Mouse (Mus musculus) liver, embryonic 16.5 days (tissue): ENCODE results near the gene Dnajc11. TPM values are rescaled to one million over a fixed set of nuclear protein-coding genes. Genes with fewer than 3 reads are reported as not detected.

Experiments
- ATAC-seq: fragments of 200-750 bp; cut with Nextera tagmentation; 2 replicates; pipeline ENCODE4 v1.8.0; 2017; ENCODE audit warnings: low read depth, mild to moderate bottlenecking, moderate number of reproducible peaks, moderate library complexity
- H3K27ac ChIP-seq: fragments of 300-500 bp; sonication (generic); 2 replicates; pipeline ENCODE4 v1.5.1; 2014; ENCODE audit warnings: mild to moderate bottlenecking, low read length
- H3K27me3 ChIP-seq: fragments of 300-500 bp; sonication (generic); 2 replicates; pipeline ENCODE4 v1.6.1; 2014; ENCODE audit warnings: low read depth, low read length, mixed read lengths; ENCODE audit not compliant: control insufficient read depth, insufficient read depth
- H3K36me3 ChIP-seq: fragments of 300-500 bp; sonication (generic); 2 replicates; pipeline ENCODE4 v1.6.1; 2014; ENCODE audit warnings: mild to moderate bottlenecking; ENCODE audit not compliant: control insufficient read depth, insufficient read depth
- H3K4me1 ChIP-seq: fragments of 300-500 bp; sonication (generic); 2 replicates; pipeline ENCODE4 v1.6.1; 2014; ENCODE audit warnings: low read depth, low read length, mixed read lengths; ENCODE audit not compliant: control insufficient read depth
- H3K4me2 ChIP-seq: fragments of 300-500 bp; sonication (generic); 2 replicates; pipeline ENCODE4 v1.6.1; 2014; ENCODE audit warnings: low read depth, low read length, mixed read lengths
- H3K4me3 ChIP-seq: fragments of 300-500 bp; sonication (generic); 2 replicates; pipeline ENCODE4 v1.5.1; 2014; ENCODE audit warnings: low read depth, mild to moderate bottlenecking, low read length
- H3K9ac ChIP-seq: fragments of 300-500 bp; sonication (generic); 2 replicates; pipeline ENCODE4 v1.6.1; 2014; ENCODE audit warnings: low read depth, low read length
- H3K9me3 ChIP-seq: fragments of 300-500 bp; sonication (generic); replicated peaks from 2 replicates; pipeline ENCODE4 v1.6.1; 2016; ENCODE audit warnings: low read length; ENCODE audit not compliant: control insufficient read depth
- WGBS: fragments of 180-500 bp; shearing (Covaris S2); extraction: QIAGEN DNeasy Blood & Tissue Kit; methylation state at CpG from one replicate; pipeline ENCODE4 v1.1.7; 2014; ENCODE audit not compliant: insufficient replicate concordance; 5-methylcytosine and 5-hydroxymethylcytosine counted together
- polyA plus RNA-seq: library from polyadenylated mRNA; unstranded; fragments of >200 nt; fragmentation: Nextera tagmentation; extraction: Ambion mirVana; gene quantifications from 2 replicates; pipeline ENCODE4 v1.2.1, GENCODE M21; 2015

Dnajc11 gene
- polyA plus RNA-seq, 1 experiment from 2014 or later, result 44.0 TPM

DNA sequence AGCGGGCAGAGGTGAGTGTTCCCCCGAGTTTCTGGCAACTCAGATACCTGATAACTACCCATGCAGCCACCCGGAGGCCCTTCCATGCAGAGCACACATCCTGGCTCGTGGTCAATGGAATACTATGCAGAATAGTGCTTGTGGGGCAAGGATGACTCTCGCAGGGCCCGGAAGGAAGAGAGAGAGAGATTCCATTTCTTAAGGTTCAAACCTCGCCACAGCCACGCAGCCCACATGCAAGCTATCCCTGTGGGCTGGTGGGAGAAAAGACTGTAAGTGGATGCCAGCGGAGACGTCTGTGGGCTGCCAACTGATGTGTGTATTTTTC, 54.5 kb downstream of the Dnajc11 start:
- Histone ChIP-seq H3K4me1 (peaks cover 18% of the 10 kb centered on the region), H3K27me3 (peaks cover 12% of the 10 kb centered on the region), H3K36me3 (peaks cover 15% of the 10 kb centered on the region), H3K4me2 (peak overlapping the region; percentile 93), H3K9ac (peak overlapping the region; percentile 79), H3K27ac (no peak overlapping the region), H3K9me3 (no peaks in the 10 kb centered on the region), H3K4me3 (peak overlapping the region; percentile 78)
- ATAC-seq, result no peak
- 20% methylated on average over 10 of the region's 10 CpGs for WGBS

DNA sequence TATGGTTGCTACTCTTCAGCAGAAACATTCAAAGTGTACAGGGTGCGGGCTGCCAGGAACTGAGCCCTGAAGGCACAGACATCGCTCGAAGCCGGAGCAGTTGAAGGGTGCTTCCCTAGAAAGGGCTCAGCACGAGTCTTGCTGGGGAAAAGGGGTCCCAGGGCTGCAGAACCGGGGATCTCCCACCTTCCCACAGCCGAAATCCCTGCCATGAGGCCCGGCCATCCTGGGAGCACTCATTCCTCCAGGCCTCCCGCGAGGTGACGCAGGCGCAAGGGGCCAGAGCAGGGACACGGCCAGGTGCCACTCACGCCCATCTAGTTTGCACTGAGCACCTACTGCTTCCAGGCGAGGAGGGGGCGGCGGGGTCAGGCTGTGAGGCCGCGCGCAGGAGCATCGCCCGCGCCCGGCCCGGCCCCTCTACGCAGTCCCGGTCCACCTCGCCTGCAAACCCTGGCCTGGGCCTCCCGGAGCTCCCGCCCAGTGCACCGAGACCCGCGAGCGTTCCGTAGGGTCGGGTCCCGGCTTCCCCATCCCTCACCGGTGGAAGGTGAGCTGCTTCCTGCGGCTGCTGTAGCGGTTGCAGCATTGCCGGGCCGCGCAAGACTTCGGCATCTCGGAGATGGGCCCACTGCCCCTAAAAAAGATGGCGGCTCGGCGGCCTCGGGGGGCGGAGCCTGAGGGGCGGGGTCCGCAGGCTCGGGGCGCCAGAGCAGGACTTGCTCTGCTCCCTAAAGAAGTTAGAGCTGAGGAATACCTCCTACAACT, 55.0 kb downstream of the Dnajc11 start, which contains the start of gene Thap3:
Thap3 (minus strand) TSS at position 656 of the 768 bp plus-strand sequence.
- Histone ChIP-seq H3K4me1 (peaks cover 18% of the 10 kb centered on the region), H3K36me3 (peaks cover 15% of the 10 kb centered on the region), H3K27ac (peak within 1 kb of the TSS; percentile 51; the same call in 1 of the 2 replicates), H3K9me3 (no peaks in the 10 kb centered on the region), H3K4me3 (peak within 1 kb of the TSS; percentile 78), H3K4me2 (peak within 1 kb of the TSS; percentile 93), H3K27me3 (peaks cover 17% of the 10 kb centered on the region), H3K9ac (peak within 1 kb of the TSS; percentile 79)
- peak; percentile 67 for ATAC-seq
- whole genome bisulfite sequencing, result under 1% methylated on average over 54 of the region's 54 CpGs

DNA sequence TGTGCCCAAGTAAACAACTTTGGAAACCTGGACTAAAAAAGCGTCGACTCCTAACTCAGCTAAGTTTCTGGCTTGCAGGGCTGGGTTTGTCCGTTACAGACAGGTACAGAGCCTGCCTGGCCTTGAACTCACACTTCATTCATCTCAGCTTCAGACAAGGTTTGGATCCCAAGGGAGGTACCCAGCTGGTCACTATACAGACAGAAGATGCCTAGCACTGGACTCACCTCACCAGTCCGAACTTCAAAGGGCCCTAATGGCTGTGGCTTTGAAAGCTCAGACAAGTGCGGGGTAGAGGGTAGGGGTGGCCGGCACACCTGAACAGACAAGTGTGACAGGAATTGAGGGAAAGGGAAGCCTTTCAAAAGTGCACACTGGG, 55.6 kb downstream of the Dnajc11 start:
- no peak for ATAC-seq
- WGBS, result 45% methylated on average over 6 of the region's 6 CpGs
- peaks cover 15% of the 10 kb centered on the region for H3K36me3 ChIP-seq
- H3K27ac ChIP-seq, result peak overlapping the region; percentile 51; the same call in 1 of the 2 replicates
- peaks cover 22% of the 10 kb centered on the region for H3K27me3 ChIP-seq
- peak overlapping the region; percentile 78 for H3K4me3 ChIP-seq
- H3K9ac ChIP-seq, result peak overlapping the region; percentile 79
- H3K4me2 ChIP-seq, result peak overlapping the region; percentile 93
- no peaks in the 10 kb centered on the region for H3K9me3 ChIP-seq
- peaks cover 22% of the 10 kb centered on the region for H3K4me1 ChIP-seq

DNA sequence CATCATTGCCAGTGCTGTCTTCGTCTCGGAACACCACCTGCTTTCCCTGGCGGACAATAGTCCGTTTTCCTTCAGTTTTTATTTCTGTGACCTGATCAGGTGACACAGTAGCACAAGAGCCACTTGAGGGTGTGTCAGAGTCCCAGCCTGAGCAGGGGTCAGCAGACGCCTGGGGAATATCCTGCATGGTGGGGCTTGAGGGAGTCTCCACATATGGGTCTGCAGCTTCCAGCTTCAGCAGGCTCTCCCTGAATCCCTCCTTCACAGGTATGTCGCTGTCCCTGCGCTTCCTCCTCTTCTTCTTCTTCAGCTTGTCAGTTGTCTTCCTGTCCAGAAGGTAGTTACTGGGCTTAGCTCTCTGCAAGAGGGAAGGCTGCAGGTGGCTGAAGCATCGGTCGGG, 58.6 kb downstream of the Dnajc11 start:
- Histone ChIP-seq H3K4me1 (peaks cover 34% of the 10 kb centered on the region), H3K27me3 (peaks cover 33% of the 10 kb centered on the region), H3K27ac (no peak overlapping the region), H3K9ac (no peak overlapping the region), H3K4me3 (no peak overlapping the region), H3K4me2 (no peak overlapping the region), H3K9me3 (no peaks in the 10 kb centered on the region), H3K36me3 (peaks cover 15% of the 10 kb centered on the region)
- ATAC-seq, result no peak
- WGBS, result 83% methylated on average over 9 of the region's 9 CpGs

DNA sequence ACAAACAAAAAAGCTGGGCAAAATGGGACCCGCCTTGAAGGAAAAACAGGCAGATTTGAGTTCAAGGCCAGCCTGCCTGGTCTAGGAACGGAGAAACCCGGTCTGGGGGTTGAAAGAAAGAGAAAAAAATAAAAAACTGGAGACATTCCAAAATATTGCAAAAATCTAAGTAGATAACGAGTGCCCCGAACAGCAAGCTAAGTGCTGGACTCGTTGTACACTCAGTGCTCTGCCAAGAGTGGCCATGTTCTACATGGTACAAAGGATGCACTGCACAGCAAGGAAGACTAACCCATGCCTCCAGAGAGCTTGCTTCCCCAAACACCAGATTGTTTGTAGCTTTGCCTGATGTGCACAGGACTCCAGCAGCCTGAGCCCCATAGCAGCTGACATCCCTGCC, 59.5 kb downstream of the Dnajc11 start:
- H3K9ac ChIP-seq, result no peak overlapping the region
- peaks cover 33% of the 10 kb centered on the region for H3K27me3 ChIP-seq
- H3K4me3 ChIP-seq, result no peak overlapping the region
- no peak overlapping the region for H3K4me2 ChIP-seq
- peaks cover 39% of the 10 kb centered on the region for H3K4me1 ChIP-seq
- ATAC-seq, result no peak
- H3K36me3 ChIP-seq, result peaks cover 15% of the 10 kb centered on the region
- H3K9me3 ChIP-seq, result no peaks in the 10 kb centered on the region
- 71% methylated on average over 6 of the region's 6 CpGs for WGBS
- no peak overlapping the region for H3K27ac ChIP-seq

DNA sequence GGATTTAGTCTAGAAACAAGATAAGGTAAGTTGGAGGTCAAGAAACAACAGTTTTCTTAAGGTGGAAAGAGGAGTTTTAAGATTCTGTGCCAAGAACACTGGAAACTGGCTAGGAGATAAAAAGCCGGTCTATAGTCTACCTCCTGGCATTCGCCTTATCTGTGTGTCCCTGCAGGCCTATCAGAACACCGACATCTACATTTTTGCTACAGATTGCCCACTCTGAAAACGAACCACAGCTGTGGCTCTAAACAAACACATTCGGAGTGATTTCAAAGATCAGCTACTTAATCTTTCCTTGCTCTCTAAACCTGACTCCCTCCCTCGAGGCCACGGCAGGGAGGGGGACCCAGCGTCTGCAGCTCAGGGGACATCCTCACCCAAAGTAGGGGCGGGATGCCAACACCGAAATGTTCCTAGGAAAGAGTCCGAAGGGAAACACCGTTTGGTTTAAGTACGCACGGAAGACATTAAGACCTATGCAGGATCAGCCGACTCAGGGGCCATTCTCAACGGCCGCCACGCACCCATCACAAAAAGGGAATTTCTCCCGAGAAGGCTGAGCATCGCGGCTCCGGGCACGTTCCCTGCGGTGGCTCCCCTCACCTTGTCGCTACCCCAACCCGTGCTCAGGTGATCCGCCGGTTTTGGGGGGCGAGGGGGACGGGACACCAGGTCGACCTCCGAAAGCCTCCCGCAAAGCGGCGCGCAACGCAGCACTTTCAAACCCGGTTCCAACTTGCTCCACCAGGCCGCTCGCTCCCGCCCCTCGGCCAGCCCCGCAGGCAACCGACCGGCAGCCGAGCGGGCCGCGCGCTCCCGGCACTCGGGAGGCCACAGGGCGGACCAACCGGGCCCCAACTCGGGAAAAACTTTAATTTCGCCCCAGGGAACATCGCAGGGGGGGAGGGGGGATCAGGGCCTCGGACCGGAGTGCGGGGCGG, 61.0 kb downstream of the Dnajc11 start:
- peaks cover 32% of the 10 kb centered on the region for H3K4me1 ChIP-seq
- H3K4me3 ChIP-seq, result peak overlapping the region; percentile 92
- peaks cover 33% of the 10 kb centered on the region for H3K27me3 ChIP-seq
- WGBS, result 2% methylated on average over 57 of the region's 61 CpGs
- H3K9me3 ChIP-seq, result no peaks in the 10 kb centered on the region
- H3K27ac ChIP-seq, result no peak overlapping the region; the same call in 1 of the 2 replicates
- no peak for ATAC-seq
- peaks cover 15% of the 10 kb centered on the region for H3K36me3 ChIP-seq
- H3K4me2 ChIP-seq, result peak overlapping the region; percentile 100
- peak overlapping the region; percentile 92 for H3K9ac ChIP-seq

DNA sequence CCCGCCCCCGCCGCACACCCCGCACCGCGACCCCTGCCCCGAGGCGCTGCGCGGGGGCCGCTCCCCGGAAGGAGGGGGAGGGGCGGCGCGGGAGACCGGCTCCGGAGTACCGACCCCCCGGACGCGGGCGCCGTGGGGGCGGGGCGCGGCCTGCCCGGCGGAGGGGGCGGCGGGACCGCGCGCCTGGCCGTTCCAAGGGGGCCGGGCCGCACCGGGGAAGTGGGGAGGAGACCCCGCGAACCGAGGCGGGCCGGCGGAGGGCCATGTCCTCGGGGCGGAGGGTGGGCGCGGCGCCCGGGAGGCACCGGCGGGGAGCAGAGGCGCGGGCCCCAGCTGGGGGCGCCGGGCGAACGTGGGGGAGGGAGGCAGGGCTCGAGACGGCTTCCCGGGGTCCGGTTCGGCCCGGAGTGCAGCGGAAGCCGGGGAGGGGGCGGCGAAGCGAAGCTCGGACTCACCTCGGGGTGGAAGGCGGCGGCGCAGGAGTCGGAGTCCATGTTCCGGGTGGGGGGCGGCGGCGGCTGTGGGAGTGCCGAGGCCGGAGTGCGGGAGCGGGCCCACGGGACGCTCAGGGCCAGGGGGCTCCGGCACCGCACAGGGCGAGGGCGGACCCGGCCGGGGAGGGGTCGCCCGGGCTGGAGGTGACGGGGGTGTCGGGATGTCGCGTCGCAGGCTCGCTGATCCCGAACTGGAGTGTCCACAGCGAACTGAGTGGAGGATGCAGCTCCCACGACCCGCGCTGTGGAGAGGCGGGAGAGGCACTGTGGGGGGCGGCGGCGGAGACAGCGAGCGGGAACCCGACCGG, 62.1 kb downstream of the Dnajc11 start:
- no peaks in the 10 kb centered on the region for H3K9me3 ChIP-seq
- peak overlapping the region; percentile 100 for H3K4me2 ChIP-seq
- H3K27ac ChIP-seq, result peak overlapping the region; percentile 77
- H3K36me3 ChIP-seq, result peaks cover 15% of the 10 kb centered on the region
- under 1% methylated on average over 79 of the region's 111 CpGs for WGBS
- peak overlapping the region; percentile 92 for H3K4me3 ChIP-seq
- H3K9ac ChIP-seq, result peak overlapping the region; percentile 92
- peaks cover 32% of the 10 kb centered on the region for H3K4me1 ChIP-seq
- H3K27me3 ChIP-seq, result peaks cover 33% of the 10 kb centered on the region
- no peak for ATAC-seq

DNA sequence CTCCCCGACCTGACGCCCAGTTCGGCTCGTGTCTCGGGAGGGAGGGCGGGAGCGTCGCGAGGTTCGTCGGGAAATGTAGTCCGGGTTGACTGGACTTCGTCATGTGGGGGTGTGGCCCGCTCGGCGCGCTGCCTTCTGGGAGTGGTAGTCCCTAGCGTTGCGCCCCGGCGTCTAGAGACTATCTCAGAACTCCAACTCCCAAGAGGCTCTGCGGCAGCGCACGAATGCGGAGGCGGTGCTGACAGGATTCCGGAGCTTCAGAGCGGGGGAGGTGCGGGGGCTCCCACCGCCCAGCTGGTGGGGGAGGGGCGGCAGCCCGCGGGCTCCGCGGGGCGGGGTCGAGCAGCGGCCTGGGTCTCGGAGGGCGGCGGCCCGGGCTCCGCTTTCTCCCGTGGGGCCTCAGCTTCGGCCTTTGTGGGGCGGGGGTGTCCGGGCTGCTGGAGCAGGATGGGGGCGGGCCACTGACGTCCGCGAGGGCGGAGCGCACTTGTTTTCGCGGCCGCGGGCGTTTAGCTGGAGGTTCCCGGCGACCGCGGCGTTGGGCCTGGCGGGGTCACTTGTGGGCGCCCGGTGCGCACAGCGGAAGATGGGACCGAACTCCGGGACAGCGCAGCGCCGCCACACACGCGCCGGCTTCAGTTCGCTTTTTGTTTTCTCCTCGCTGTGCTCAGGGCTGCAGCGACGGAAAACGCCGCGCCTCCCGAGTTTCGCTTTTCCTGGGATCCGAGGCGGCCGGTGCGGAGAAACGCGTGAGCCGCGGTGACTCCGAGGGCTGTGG, 62.9 kb downstream of the Dnajc11 start, which contains the start of gene Phf13:
Phf13 (minus strand) TSS at position 86 of the 778 bp plus-strand sequence.
- peak; percentile 95 for ATAC-seq
- peaks cover 32% of the 10 kb centered on the region for H3K4me1 ChIP-seq
- no peaks in the 10 kb centered on the region for H3K9me3 ChIP-seq
- peak within 1 kb of the TSS; percentile 92 for H3K4me3 ChIP-seq
- peak within 1 kb of the TSS; percentile 95 for H3K9ac ChIP-seq
- peak within 1 kb of the TSS; percentile 97 for H3K27ac ChIP-seq
- H3K27me3 ChIP-seq, result peaks cover 33% of the 10 kb centered on the region
- under 1% methylated on average over 92 of the region's 94 CpGs for WGBS
- H3K36me3 ChIP-seq, result peaks cover 10% of the 10 kb centered on the region
- H3K4me2 ChIP-seq, result peak within 1 kb of the TSS; percentile 100
